Mouse (Mus musculus) MN1 (cell line): ENCODE measurements around the gene Cplane1.

Experiments used
- DNase-seq: peaks from one replicate; pipeline ENCODE4 v3.0.0-alpha.2; 2016; ENCODE audit warnings: low spot score

Gene Cplane1

DNA sequence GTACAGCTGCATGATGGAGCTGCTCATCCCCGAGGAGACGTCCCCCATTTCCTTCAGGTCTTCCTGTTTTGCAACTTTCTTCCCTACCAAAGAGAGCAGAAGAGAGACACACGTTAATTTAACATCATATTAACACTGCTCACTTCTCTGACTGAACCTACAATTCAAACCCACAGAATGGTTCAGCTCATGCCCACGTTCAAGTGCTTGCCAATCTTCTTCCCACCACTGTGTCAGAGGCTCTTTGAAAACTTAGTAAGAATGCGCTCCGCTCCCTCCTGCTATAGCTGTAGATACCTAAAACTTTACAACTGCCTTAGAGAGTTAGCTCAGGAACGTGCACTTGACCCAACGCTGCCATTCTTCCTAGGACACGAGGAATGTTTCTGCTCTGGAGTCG lies 134.0 kb downstream of the Cplane1 start:
- no peak for DNase-seq

DNA sequence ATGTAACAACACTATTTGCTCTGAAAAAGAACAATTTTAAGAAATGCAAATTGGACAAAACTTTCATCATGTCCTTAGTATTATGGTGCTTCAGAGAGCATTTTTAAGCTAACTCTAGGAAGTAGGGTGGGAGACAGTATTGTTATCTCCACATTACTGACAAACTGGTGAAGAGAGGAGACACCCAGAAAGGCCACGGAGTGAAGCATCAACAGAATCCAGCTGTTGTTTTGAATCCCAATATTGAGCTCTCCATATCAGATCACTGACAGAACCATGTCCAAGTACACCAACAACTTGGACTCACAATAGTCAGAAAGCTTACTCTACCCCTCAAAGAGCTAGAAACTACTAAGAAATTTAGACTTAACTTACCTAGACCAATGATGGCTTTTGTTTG lies 136.6 kb downstream of the Cplane1 start:
- no peak for DNase-seq

DNA sequence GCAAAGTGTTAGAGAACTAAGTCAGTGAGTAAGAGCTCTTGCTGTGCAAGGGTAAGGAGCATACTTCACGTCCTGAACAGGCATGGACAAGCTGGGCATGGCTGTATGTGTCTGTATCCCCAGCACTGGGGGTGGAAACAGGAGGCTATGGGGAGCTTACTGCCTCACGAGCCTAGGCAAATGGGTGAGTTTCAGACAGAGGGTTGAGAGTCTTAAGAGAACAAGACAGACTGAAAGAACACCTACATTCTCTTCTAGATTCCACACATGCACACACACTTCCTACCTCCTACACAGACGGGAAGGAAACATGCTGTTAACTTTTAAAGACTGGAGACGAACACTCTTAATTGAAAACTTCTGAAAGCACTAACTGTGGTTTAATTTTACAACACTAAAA lies 148.5 kb downstream of the Cplane1 start:
- no peak for DNase-seq

DNA sequence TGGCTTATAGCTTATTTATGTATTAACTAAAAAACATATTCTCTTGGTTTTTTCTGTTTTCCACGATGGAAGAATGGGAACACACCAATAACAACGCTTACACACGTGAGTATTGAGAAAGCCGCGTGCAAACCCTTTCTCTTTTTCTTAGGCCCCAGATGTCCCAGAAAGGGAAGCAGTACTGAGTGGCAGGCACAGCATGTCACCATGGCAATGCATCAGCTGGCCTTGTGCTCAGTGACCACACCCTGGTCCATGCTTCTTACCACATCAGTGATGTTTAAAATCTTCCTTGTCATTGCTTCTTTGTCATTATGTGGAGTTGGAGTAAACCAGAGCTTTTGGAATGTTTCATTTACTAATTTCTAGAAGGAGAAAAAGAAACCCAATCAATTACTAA lies 150.3 kb downstream of the Cplane1 start:
- DNase-seq: no peak
